In the genomic region with DNA sequence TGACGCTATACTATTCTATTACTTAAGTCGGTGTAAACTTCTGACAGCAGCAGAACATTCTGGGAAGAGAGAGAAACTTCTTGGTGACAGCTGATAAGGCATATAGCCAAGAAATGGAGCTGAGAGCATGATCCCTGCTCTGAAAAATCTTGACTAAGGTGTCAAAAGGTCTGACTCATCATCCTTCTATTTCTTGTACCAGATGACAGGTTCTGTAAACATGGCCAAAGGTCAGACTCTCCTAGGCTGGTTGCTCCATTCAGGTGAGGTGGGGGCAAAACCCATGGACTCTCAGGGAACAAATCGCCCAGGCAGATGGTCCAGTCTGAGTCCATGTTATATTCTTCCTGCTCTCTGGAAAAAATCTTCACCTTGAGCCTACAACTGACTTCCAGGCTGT, we compare ENCODE assay signal across 30 mouse cellular contexts.
A peak's percentile ranks its signal among the peaks of the same experiment; 100 is the strongest.
DNase-seq lines count a peak whose midpoint lies in the region; ATAC-seq and TF ChIP-seq lines count a peak whose summit lies in the region.
"Had no signal": no experiment of that assay in that cellular context is flagged by ENCODE, and none has a peak within 500 bp of the region (broad histone marks: within the 10 kb centered on the region; RNA-seq: fewer than 3 reads in every experiment).

No protein-coding gene starts in this region.

- no peaks in the 10 kb centered on the region for H3K27me3 ChIP-seq in midbrain, embryonic 11.5 days (ENCODE audit: control insufficient read depth, insufficient read depth, low read length)
- H3K27me3 ChIP-seq in midbrain, embryonic 13.5 days = no peaks in the 10 kb centered on the region
- no peaks in the 10 kb centered on the region for H3K27me3 ChIP-seq in intestine, postnatal 0 days (replicated peaks; ENCODE audit: control insufficient read depth, insufficient read depth, low read length)
- H3K27me3 ChIP-seq: CH12.LX; embryonic facial prominence, embryonic 15.5 days; forebrain, embryonic 12.5 days; megakaryocyte, embryonic 14.5 days; stomach, embryonic 15.5 days had no signal

- DNase-seq in kidney, adult 9 months = peak; percentile 27
- no peak for DNase-seq in kidney, postnatal 10 days
- peak; percentile 66 for DNase-seq in midbrain, embryonic 11.5 days (ENCODE audit: low spot score, missing footprints)
- DNase-seq in left cerebral cortex, postnatal 36 days (ENCODE audit: low spot score in 2 of 2) = no peak
- DNase-seq in spleen, adult 12 weeks (ENCODE audit: low spot score) = no peak
- DNase-seq: adrenal gland, adult 2 months; adrenal gland, postnatal 36 days; cerebellum, adult 18-20 months; cerebellum, postnatal 10 days; forebrain, postnatal 0 days; gastrocnemius, postnatal 25 days; heart, adult 18-20 months; layer of hippocampus, postnatal 36 days; lung, adult 18-20 months; lung, postnatal 4 days; midbrain, embryonic 14.5 days; thymus, postnatal 14 days had no signal

- intact Hi-C loops in left cerebral cortex, postnatal 36 days (cut with DNase I) = no loop called here

- H3K9me3 ChIP-seq in midbrain, embryonic 11.5 days (ENCODE audit: control insufficient read depth, low read length) = no peaks in the 10 kb centered on the region
- no peaks in the 10 kb centered on the region for H3K9me3 ChIP-seq in midbrain, embryonic 13.5 days
- H3K9me3 ChIP-seq in intestine, postnatal 0 days (ENCODE audit: control insufficient read depth) = no peaks in the 10 kb centered on the region
- H3K9me3 ChIP-seq: embryonic facial prominence, embryonic 10.5 days; embryonic facial prominence, embryonic 15.5 days; forebrain, embryonic 12.5 days; stomach, embryonic 15.5 days had no signal

- no peak overlapping the region for H3K9ac ChIP-seq in midbrain, embryonic 11.5 days (ENCODE audit: low read length)
- no peak overlapping the region for H3K9ac ChIP-seq in midbrain, embryonic 13.5 days (replicated peaks)
- no peak overlapping the region for H3K9ac ChIP-seq in intestine, postnatal 0 days (ENCODE audit: low read depth, low read length)
- H3K9ac ChIP-seq: embryonic facial prominence, embryonic 15.5 days; forebrain, embryonic 12.5 days; forebrain, postnatal 0 days; hindbrain, embryonic 14.5 days; stomach, embryonic 15.5 days had no signal

- no peak overlapping the region for H3K27ac ChIP-seq in midbrain, embryonic 11.5 days (ENCODE audit: low read depth, low read length)
- no peak overlapping the region for H3K27ac ChIP-seq in midbrain, embryonic 13.5 days
- H3K27ac ChIP-seq in intestine, postnatal 0 days (ENCODE audit: low read depth, low read length) = no peak overlapping the region
- H3K27ac ChIP-seq: embryonic facial prominence, embryonic 10.5 days; embryonic facial prominence, embryonic 15.5 days; forebrain, embryonic 12.5 days; hindbrain, embryonic 14.5 days; stomach, embryonic 15.5 days had no signal

- no peak overlapping the region for H3K4me2 ChIP-seq in midbrain, embryonic 11.5 days
- no peak overlapping the region for H3K4me2 ChIP-seq in midbrain, embryonic 13.5 days (replicated peaks)
- H3K4me2 ChIP-seq in intestine, postnatal 0 days (replicated peaks; ENCODE audit: low read depth) = no peak overlapping the region
- H3K4me2 ChIP-seq: embryonic facial prominence, embryonic 15.5 days; forebrain, embryonic 12.5 days; heart, embryonic 11.5 days; hindbrain, embryonic 14.5 days; liver, embryonic 11.5 days; stomach, embryonic 15.5 days had no signal

- no peaks in the 10 kb centered on the region for H3K36me3 ChIP-seq in midbrain, embryonic 11.5 days (ENCODE audit: control insufficient read depth, insufficient read depth, low read length)
- no peaks in the 10 kb centered on the region for H3K36me3 ChIP-seq in midbrain, embryonic 13.5 days
- no peaks in the 10 kb centered on the region for H3K36me3 ChIP-seq in intestine, postnatal 0 days (ENCODE audit: control insufficient read depth, insufficient read depth)
- H3K36me3 ChIP-seq: embryonic facial prominence, embryonic 10.5 days; embryonic facial prominence, embryonic 15.5 days; forebrain, embryonic 12.5 days; stomach, embryonic 15.5 days had no signal

- no peaks in the 10 kb centered on the region for H3K4me1 ChIP-seq in midbrain, embryonic 11.5 days (ENCODE audit: control insufficient read depth, insufficient read depth, low read length)
- no peaks in the 10 kb centered on the region for H3K4me1 ChIP-seq in midbrain, embryonic 13.5 days (replicated peaks)
- H3K4me1 ChIP-seq in intestine, postnatal 0 days (replicated peaks; ENCODE audit: control insufficient read depth, insufficient read depth, low read length) = 0 out of 2 replicates have a peak, but pooled peaks cover 4% of the 10 kb centered on the region
- H3K4me1 ChIP-seq: embryonic facial prominence, embryonic 10.5 days; embryonic facial prominence, embryonic 15.5 days; forebrain, embryonic 12.5 days; megakaryocyte, embryonic 14.5 days had no signal

- TF ChIP-seq CTCF in intestine, postnatal 0 days (IDR thresholded peaks at IDR 0.05; ENCODE audit: low read depth) = no peak

- no peak for ATAC-seq in midbrain, embryonic 11.5 days (ENCODE audit: low FRiP score)
- no peak for ATAC-seq in midbrain, embryonic 13.5 days
- peak; percentile 81 for ATAC-seq in intestine, postnatal 0 days
- ATAC-seq: activated CD4-positive, CD25-positive, alpha-beta regulatory T cell, adult 4 months; forebrain, postnatal 0 days; lung, postnatal 0 days had no signal

- H3K4me3 ChIP-seq in midbrain, embryonic 11.5 days (ENCODE audit: low read depth, low read length) = no peak overlapping the region
- H3K4me3 ChIP-seq in midbrain, embryonic 13.5 days (replicated peaks) = no peak overlapping the region
- no peak overlapping the region for H3K4me3 ChIP-seq in intestine, postnatal 0 days (ENCODE audit: low read depth, low read length)
- H3K4me3 ChIP-seq: embryonic facial prominence, embryonic 10.5 days; embryonic facial prominence, embryonic 15.5 days; forebrain, embryonic 12.5 days; megakaryocyte, embryonic 14.5 days; stomach, embryonic 15.5 days had no signal

- 85% methylated on average over 3 of the region's 3 CpGs for WGBS in midbrain, embryonic 11.5 days
- 89% methylated on average over 3 of the region's 3 CpGs for WGBS in midbrain, embryonic 13.5 days
- 33% methylated on average over 3 of the region's 3 CpGs for WGBS in intestine, postnatal 0 days

Comparison
In these comparisons a context has a peak if more than half of its experiments do, and no peak if none do; other contexts are left out.
1. DNase-seq: peak in kidney, adult 9 months (single experiment) and midbrain, embryonic 11.5 days (single experiment); none in kidney, postnatal 10 days (single experiment), left cerebral cortex, postnatal 36 days (0 of 2) and spleen, adult 12 weeks (single experiment).